Mouse (Mus musculus) C2C12 (cell line): ENCODE results near the gene Cacna1g. TPM values are rescaled to one million over a fixed set of nuclear protein-coding genes. Genes with fewer than 3 reads are reported as not detected.

Experiments used
- H3K27me3 ChIP-seq: one replicate; pipeline ENCODE4 v1.6.1; 2011; ENCODE audit not compliant: control insufficient read depth, insufficient read depth, insufficient read length
- H3K36me3 ChIP-seq: one replicate; pipeline ENCODE4 v1.6.1; 2011; ENCODE audit not compliant: control insufficient read depth, insufficient read depth
- H3K4me3 ChIP-seq: one replicate; pipeline ENCODE4 v1.5.1; 2011; ENCODE audit warnings: mild to moderate bottlenecking, control low read depth; ENCODE audit not compliant: poor library complexity, insufficient read depth, severe bottlenecking
- H3K79me2 ChIP-seq: one replicate; pipeline ENCODE4 v1.6.1; 2011; ENCODE audit not compliant: control insufficient read depth, insufficient read depth
- H3K79me3 ChIP-seq: one replicate; pipeline ENCODE4 v1.6.1; 2011; ENCODE audit warnings: low read depth, control low read depth
- H3ac ChIP-seq: one replicate; pipeline ENCODE3; 2011; ENCODE audit warnings: low read depth; ENCODE audit not compliant: control insufficient read depth, insufficient read length
- CEBPB ChIP-seq: IDR thresholded peaks from one replicate; pipeline ENCODE4 v1.6.1; 2011; ENCODE audit warnings: low read depth, mild to moderate bottlenecking, control low read depth, moderate library complexity
- CTCF ChIP-seq: IDR thresholded peaks from one replicate; pipeline ENCODE4 v1.5.1; 2011; ENCODE audit not compliant: control insufficient read depth, insufficient read depth, insufficient read length
- FOSL1 ChIP-seq: IDR thresholded peaks from one replicate; pipeline ENCODE4 v1.8.0; 2011; ENCODE audit warnings: mild to moderate bottlenecking, low read length; ENCODE audit not compliant: poor library complexity, insufficient read depth, severe bottlenecking
- MAX ChIP-seq: IDR thresholded peaks from one replicate; pipeline ENCODE4 v1.6.1; 2011; ENCODE audit warnings: mild to moderate bottlenecking, control low read depth
- MYOD1 ChIP-seq: IDR thresholded peaks from one replicate; pipeline ENCODE4 v1.6.1; 2011; ENCODE audit warnings: low read depth; ENCODE audit not compliant: control insufficient read depth, insufficient read length
- MYOG ChIP-seq: IDR thresholded peaks from one replicate; pipeline ENCODE4 v1.6.1; 2011; ENCODE audit not compliant: control insufficient read depth, insufficient read length; ENCODE audit errors: extremely low read depth
- USF1 ChIP-seq: IDR thresholded peaks from one replicate; pipeline ENCODE4 v1.6.1; 2011; ENCODE audit warnings: low read depth, mild to moderate bottlenecking, control low read depth, moderate library complexity
- polyA plus RNA-seq: library from polyadenylated mRNA; unstranded; fragments of >200 nt; fragmentation: generic; extraction: Trizol; gene quantifications from one replicate; pipeline ENCODE4 v1.2.1, GENCODE M21; 2012; ENCODE audit warnings: missing spikeins

The Cacna1g gene
- polyA plus RNA-seq, 1 experiment = 0.04 TPM

GRCm38 (mm10) chr11:94456347-94456746 is 17.7 kb downstream of the Cacna1g start:
- Histone ChIP-seq H3K4me3 (no peak overlapping the region), H3K27me3 (peaks cover 76% of the 10 kb centered on the region), H3K36me3 (no peaks in the 10 kb centered on the region), H3K79me2 (no peaks in the 10 kb centered on the region), H3ac (no peak overlapping the region), H3K79me3 (no peaks in the 10 kb centered on the region)
- TF ChIP-seq MYOD1 (no peak), CEBPB (no peak), MAX (no peak), CTCF (no peak)

- Histone ChIP-seq H3K79me2 (no peaks in the 10 kb centered on the region), H3K4me3 (no peak overlapping the region), H3K79me3 (no peaks in the 10 kb centered on the region), H3K36me3 (no peaks in the 10 kb centered on the region), H3ac (no peak overlapping the region), H3K27me3 (peaks cover 81% of the 10 kb centered on the region)
- no peak for TF ChIP-seq FOSL1
- no peak for TF ChIP-seq MYOG
- TF ChIP-seq CTCF = no peak
- TF ChIP-seq MYOD1 = no peak
- TF ChIP-seq USF1 = no peak
- no peak for TF ChIP-seq MAX
- TF ChIP-seq CEBPB = no peak
Observed at GRCm38 (mm10) chr11:94455161-94455820, 18.7 kb downstream of the Cacna1g start.

GRCm38 (mm10) chr11:94454756-94455155 is 19.2 kb downstream of the Cacna1g start:
- Histone ChIP-seq H3ac (no peak overlapping the region), H3K27me3 (peaks cover 86% of the 10 kb centered on the region), H3K79me3 (no peaks in the 10 kb centered on the region), H3K79me2 (no peaks in the 10 kb centered on the region), H3K36me3 (no peaks in the 10 kb centered on the region), H3K4me3 (no peak overlapping the region)
- TF ChIP-seq MAX = no peak

- Histone ChIP-seq H3K79me2 (no peaks in the 10 kb centered on the region), H3K79me3 (no peaks in the 10 kb centered on the region), H3K27me3 (peaks cover 74% of the 10 kb centered on the region), H3ac (no peak overlapping the region), H3K4me3 (no peak overlapping the region), H3K36me3 (no peaks in the 10 kb centered on the region)
- TF ChIP-seq CTCF = no peak
Observed at GRCm38 (mm10) chr11:94451091-94451773, 22.8 kb downstream of the Cacna1g start.

- Histone ChIP-seq H3K36me3 (no peaks in the 10 kb centered on the region), H3K79me2 (no peaks in the 10 kb centered on the region), H3K79me3 (no peaks in the 10 kb centered on the region), H3K27me3 (peaks cover 70% of the 10 kb centered on the region), H3K4me3 (no peak overlapping the region), H3ac (no peak overlapping the region)
- TF ChIP-seq FOSL1 = no peak
- TF ChIP-seq MAX = no peak
- TF ChIP-seq USF1 = no peak
- TF ChIP-seq CEBPB = no peak
- no peak for TF ChIP-seq MYOG
- no peak for TF ChIP-seq MYOD1
- TF ChIP-seq CTCF = no peak
Observed at GRCm38 (mm10) chr11:94449886-94450285, 24.1 kb downstream of the Cacna1g start.

GRCm38 (mm10) chr11:94449239-94449638 is 24.8 kb downstream of the Cacna1g start:
- Histone ChIP-seq H3ac (no peak overlapping the region), H3K79me2 (no peaks in the 10 kb centered on the region), H3K79me3 (no peaks in the 10 kb centered on the region), H3K4me3 (no peak overlapping the region), H3K36me3 (no peaks in the 10 kb centered on the region), H3K27me3 (peaks cover 70% of the 10 kb centered on the region)
- TF ChIP-seq USF1 (no peak), FOSL1 (no peak), MYOD1 (no peak), MYOG (no peak), MAX (no peak), CTCF (no peak), CEBPB (no peak)
